Mouse (Mus musculus) adrenal gland, postnatal 36 days (tissue): ENCODE measurements around the gene Usp40. TPM values are rescaled to one million over a fixed set of nuclear protein-coding genes. Genes with fewer than 3 reads are reported as not detected.
"Not testable (repeated sequence)": the region's sequence is repeated elsewhere in the genome, so short reads cannot be mapped to it uniquely, and the experiment has no call there.

ENCODE experiments used
- DNase-seq, 2 experiments: peaks; one replicate each; pipeline ENCODE4 v3.0.0; 2021; ENCODE audit warnings: mixed read lengths in 1 of 2
- long read RNA-seq, 2 experiments: library from polyadenylated mRNA; stranded (forward); transcript quantifications; one replicate each; pipeline ENCODE4 v2.0.0; 2021; ENCODE audit warnings: borderline sequencing depth in 2 of 2
- total RNA-seq, 2 experiments: library from RNA; stranded (reverse); gene quantifications; 2 replicates each; pipeline ENCODE4 v1.2.3; 2021

The Usp40 gene
- 10 to 100 TPM; 22.7 to 23.8 TPM for total RNA-seq
- long read RNA-seq, experiment 1, partial matches to known transcripts, result 9 of 17 reads
- long read RNA-seq, experiment 1, other reads (novel, unspliced or antisense), result 7 of 17 reads
- long read RNA-seq, experiment 2, partial matches to known transcripts, result 4 of 5 reads
- long read RNA-seq, experiment 2, other reads (novel, unspliced or antisense), result 1 of 5 reads

DNA sequence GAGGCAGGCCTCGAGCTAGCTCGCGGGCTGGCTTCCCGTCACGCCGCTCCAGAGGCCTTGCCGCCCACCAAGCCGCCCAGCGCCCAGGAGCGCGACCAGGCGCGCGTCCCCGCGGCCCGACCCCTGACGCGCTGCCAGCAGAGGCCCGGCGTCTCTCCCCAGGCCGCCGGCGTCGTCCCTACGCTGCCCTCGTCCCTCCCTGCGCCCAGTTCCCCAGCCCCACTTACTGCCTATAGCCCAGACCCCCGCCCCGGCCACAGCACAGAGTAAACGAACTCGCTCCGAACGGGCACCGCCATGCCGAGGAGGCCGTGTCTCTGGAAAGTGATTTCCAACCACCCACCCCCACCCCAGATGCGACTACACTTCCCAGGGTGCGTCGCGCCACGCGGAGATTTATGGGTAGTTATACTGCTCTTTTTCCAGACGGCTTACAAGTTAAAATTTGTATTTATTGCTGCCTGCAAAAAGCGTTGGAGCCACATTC, at the start of gene Usp40:
Gene Usp40 (minus strand): TSS at position 341 of the 487 bp plus-strand sequence.
- peak; percentile 81 to 87 for DNase-seq

- no peak for DNase-seq
These were observed 46.7 kb upstream of the Usp40 start, which contains the start of gene Ugt1a10 for GRCm38 (mm10) chr1:88055088-88055487. Ugt1a10 (plus strand) TSS chr1:88055388.

GRCm38 (mm10) chr1:88047408-88047807, 39.1 kb upstream of the Usp40 start:
- DNase-seq, result not testable (repeated sequence)

- not testable (repeated sequence) for DNase-seq
These were observed 36.6 kb upstream of the Usp40 start for GRCm38 (mm10) chr1:88044832-88045437.

DNA sequence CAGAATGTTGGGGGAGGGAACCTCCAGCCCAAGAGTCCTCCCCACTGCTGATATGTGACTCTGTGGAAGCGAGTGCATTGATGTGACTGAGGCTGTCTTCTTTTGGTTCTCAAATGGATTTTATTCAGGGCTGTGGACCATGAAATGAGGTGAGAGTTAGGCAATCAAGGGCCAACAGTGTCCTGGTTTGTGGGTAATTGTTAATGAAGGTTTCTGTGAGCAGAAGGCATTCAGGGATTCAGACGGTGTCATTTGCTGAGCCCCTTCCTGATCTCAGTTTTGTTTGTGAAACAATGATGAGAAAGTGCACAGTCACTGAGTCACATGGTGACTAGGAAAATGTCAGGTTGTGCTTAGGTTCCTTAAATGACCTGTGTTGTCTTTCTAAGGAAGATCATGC, 34.7 kb upstream of the Usp40 start:
- DNase-seq, result not testable (repeated sequence)

DNA sequence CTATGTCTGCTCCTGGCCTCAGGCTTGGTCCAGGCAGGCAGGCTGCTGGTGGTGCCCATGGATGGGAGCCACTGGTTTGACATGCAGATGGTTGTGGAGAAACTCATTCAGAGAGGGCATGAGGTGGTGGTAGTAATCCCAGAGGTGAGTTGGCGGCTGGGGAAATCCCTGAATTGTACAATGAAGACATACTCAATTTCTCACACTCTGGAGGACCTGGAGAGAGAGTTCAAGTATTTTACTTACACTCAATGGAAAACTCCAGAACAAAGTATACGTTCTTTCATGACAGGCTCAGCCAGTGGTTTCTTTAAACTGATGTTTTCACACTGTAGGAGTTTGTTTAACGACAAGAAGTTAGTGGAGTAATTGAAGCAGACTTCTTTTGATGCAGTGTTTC, 16.9 kb upstream of the Usp40 start:
- not testable (repeated sequence) for DNase-seq

DNA sequence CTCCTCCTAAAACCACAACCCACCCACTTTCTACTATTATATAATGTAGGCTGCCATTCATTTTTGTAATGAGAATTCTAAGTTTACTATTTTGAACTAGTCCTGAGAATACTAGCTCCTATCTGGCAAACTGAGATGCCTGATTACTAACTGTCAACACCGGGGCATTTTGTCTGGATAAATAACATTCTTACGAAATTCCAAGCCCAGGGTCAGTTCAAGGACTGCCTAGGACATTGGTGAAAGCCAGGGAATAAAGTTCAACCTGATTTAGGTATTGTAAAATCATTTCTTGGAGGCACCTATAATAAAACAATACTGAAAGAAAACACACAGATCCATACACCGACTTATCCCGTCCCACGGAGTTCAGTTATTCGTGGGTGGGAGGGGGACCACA, 7.0 kb upstream of the Usp40 start:
- DNase-seq, result no peak

DNA sequence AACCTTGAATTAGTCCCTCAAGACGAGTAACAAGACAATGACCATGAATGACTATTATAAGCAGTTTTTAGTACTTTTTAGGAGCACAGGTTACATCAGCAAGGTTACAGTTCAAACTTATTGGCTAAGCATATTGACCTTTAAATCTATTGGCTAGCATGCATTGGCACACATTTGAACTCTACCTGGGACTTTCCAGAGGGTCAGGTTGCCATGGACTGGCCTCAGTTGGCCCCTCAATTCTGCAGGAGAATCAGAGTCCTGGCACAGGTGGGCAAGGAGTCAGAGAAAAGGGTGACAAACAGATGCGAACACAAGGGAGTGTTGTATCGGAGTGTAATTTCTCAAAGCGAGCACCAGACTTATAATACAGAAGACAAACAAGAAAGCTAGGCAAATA, 6.3 kb upstream of the Usp40 start:
- no peak for DNase-seq

DNA sequence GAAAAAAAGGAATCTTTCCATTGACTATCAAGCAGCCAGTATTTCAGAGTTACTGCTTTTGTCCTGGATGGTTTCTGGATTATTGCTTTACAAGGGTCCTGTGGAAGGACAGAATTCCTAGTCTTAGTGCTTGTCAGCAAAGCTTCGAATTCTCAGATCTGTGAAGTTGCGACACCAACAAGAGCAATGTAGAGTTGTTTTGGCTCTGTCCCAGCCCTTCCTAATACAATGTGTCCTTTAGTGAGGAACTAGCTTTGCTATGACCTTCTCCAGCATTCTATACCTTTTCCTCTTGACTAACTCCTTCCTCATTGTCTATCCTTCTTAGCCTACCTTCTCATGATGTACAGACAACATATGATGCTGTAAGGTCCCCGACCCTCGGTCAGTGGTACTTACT, 5.8 kb upstream of the Usp40 start:
- peak in 1 of 2 experiments; percentile 21 for DNase-seq

GRCm38 (mm10) chr1:88013726-88014125, 5.4 kb upstream of the Usp40 start:
- DNase-seq, result no peak

- DNase-seq, result no peak
These were observed 1.2 kb upstream of the Usp40 start for GRCm38 (mm10) chr1:88009521-88009920.

GRCm38 (mm10) chr1:88008735-88009134, 384 bp upstream of the Usp40 start:
- DNase-seq, result no peak

DNA sequence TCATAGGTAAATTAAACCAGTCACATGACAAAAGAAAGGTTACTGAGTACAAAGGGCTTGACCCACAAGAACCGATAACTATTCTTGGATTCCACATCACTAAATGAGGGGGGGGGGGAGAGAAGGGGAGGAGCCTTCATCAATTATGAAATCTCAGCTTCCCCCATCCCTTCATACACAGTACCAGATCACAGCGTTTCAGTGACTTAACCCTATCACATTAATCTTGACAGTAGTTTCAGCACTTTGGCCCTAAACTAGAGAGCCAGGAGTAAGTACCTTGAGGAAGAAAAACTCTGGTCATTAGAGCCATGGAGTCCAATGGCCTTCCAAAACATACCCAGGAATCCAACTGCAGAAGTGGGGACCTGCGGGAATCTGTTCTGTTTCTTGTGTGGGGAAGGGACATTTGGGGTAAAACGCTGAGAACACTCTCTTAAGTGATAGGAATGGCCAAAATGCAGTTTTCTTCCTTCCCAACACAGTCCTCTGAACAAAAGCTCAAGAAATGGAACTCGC, 600 bp downstream of the Usp40 start:
- no peak for DNase-seq

DNA sequence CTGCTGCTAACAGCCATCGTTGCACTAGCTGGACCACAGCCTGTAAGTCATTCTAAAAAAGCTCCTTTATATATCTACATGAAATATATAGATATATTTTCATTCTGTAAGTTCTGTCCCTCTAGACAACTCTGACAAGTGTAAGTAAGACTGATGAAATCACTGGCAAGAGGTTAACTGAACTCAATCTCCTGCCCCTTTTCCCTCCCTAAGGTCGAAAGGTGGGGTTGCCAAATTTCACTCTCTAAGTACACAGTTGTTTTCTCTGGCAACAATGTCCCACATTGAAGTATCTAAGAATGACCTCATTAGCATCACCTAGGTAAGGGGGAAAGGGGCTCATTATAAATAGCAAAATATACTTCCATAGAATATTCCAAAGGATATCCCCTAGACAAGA, 15.6 kb downstream of the Usp40 start:
- DNase-seq, result no peak

- DNase-seq, result no peak
These were observed 26.1 kb downstream of the Usp40 start for GRCm38 (mm10) chr1:87982291-87982690.

DNA sequence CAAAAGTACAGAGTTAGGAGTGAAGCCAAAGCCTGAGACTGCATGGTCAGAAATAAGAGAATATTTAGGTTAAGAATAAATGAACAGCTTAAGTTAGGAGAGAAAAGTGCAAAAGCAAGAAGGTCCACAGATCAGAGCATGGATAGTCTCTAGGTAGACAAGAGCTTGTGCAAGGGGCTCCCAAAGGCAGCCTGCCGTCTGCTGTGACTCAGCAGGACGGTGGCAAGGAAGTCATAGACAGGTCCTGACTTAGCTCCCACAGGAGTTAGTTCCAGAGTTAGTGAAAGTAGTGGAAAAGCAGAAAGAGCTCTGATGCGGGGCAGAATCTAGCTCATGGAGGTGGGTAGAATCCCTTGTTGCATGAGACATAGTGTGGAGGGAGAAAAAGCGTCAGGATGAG, 38.0 kb downstream of the Usp40 start:
- no peak for DNase-seq

GRCm38 (mm10) chr1:87961459-87962167, 46.7 kb downstream of the Usp40 start:
- DNase-seq, result no peak

GRCm38 (mm10) chr1:87960752-87961151, 47.6 kb downstream of the Usp40 start:
- DNase-seq, result no peak

DNA sequence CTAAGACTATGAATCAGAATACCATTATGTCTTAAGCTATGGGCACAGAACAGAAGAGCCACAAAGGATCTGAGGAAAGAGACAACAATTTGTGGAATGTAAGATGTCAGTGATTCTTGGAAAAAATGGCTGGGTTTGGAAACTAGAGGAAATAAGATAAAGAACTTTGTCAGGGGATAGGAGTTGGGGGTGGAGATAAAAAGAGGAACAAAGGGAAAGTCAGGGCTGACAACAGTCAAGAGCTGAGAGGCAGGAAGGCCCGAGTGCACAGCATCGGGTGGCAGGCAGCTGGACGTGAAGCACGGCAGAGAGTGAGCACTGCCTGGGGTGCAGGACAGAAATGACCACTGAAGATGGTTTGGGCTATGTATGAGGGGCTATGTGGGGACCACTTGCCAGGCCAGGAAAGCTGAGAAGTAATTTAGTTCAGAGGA, 48.3 kb downstream of the Usp40 start:
- no peak for DNase-seq

GRCm38 (mm10) chr1:87959532-87959931, 48.8 kb downstream of the Usp40 start:
- no peak for DNase-seq

DNA sequence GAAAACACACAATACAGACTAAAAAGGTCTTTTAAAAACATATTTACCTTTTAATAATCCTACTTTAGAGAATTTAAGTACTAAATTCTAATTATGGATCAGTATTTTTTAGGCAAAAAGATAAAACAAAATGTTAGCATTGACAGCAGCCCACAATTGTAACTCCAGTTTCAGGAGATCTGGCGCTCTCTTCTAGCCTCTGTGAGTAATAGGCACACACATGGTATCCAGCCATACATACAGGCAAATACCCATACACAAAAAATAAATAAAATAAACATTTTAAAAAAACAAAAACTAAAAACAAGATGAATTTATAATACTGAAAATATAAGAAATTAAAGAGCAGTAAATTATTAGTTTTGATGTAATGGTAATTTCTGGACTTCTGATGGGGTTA, 49.4 kb downstream of the Usp40 start:
- no peak for DNase-seq

DNA sequence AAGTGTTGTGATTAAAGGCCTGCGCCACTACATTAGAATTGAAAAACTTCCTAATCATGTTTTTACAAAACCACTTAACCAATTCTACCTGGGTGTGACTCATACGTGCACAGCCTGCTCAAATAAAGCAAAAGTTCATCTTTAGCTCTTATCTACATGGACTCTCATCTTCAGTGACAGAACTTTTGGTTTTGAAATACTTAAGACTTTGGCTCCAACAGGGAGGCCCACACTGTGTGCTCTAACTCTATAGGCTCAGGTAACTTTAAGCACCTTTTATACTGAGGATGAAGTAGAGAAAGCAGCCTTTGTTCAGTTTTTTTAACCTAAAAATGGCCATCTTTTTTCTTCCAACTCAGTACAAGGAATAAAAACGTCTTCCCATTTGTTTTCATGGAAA, 55.3 kb downstream of the Usp40 start:
- DNase-seq, result no peak

DNA sequence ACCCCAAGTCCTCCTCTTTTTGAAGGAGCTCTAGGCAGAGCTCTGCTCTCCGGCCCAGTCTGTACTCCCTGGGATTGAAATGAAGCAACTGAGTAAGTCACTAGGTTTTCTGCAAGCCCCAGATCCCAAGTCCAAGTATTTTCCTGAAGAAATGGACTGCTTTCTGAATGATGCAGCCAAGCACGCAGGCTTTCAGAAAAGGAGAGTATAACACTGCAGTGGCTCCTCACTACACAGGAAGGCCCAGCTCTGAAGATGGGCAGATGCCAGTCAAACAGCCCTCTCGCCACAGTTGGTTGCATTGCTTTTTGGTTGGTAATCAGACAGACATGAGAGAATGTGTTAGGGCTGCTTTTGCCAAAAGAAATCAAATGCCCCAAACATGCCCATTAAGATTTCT, 56.7 kb downstream of the Usp40 start:
- no peak for DNase-seq
